Mouse (Mus musculus) heart, adult 18-20 months (tissue): ENCODE data around the gene Egr2. TPM values are rescaled to one million over a fixed set of nuclear protein-coding genes. Genes with fewer than 3 reads are reported as not detected.
A peak's percentile ranks its signal among the peaks of the same experiment; 100 is the strongest.

Experiments used
- DNase-seq, 2 experiments: peaks; one replicate each; pipeline ENCODE4 v3.0.0; 2021 to 2022; ENCODE audit warnings: mixed read lengths in 1 of 2
- total RNA-seq, 2 experiments: library from RNA; stranded (reverse); gene quantifications; 2 replicates each; pipeline ENCODE4 v1.2.3; 2021

The Egr2 gene
- total RNA-seq, 2 experiments from 2014 or later: 0.75 to 0.92 TPM

DNA sequence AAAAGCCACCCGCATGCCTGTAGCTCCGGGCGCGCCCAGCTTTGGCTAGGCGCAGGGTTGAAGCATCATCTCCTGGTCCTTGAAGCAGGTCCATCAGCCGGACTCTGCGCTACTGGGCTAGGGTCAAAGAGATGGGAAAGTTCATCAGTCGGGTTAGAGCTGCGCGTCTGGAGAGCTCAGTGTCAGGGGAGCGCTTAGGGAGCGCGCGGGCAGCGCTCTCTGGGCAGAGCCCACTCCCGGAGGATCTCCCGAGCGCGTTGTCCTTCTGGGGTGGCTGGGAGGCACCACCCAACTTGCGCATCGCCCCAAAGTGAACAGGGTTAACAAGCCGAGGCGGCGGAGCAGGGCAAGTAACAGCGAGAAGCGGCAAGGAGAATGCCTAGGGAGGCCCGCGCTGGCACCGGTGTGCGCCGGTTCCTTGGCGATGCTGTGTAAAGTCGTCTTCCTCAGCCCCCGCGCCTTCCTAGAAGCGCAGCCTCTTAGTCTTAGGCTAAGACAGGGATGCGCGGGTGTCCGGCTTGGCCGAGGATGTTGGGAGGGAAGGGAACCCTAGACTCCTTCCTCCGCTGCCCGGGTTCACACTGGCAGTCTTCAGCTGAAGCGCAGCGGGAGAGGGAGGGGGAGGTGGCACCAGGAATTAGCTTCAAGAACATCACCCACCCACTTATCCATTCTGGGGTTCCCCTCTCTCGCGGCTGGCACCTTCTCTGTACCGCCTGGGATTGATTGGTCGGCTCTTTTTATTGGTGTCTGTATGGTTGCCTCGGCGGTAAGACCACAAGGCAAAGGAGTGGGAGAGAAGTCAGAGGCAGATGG is 3.5 kb downstream of the Egr2 start:
- peak in 1 of 2 experiments; percentile 38 for DNase-seq

DNA sequence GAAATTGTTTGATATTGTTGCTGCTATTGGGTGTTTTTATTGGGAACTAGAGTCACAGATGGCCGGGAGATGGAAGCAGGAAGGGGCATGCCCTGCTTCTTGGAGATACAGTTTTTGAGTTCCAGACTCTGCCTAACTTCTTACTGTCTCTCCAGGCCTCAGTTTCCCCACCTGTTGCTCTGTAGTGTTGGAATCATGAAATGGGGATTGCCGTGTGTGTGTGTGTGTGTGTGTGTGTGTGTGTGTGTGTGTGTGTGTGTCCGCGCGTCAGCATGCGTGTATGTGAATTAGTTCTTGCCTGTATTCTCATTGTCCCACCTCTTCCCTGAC is 4.1 kb downstream of the Egr2 start:
- DNase-seq: no peak

DNA sequence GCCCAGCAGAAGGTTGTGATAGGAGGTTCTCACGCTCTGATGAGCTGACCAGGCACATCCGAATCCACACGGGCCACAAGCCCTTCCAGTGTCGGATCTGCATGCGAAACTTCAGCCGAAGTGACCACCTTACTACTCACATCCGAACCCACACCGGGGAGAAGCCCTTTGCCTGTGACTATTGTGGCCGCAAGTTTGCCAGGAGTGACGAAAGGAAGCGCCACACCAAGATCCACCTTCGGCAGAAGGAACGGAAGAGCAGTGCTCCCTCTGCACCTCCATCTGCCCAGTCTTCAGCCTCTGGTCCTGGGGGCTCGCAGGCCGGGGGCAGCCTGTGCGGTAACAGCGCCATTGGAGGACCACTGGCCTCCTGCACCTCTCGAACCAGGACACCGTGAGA is 5.3 kb downstream of the Egr2 start:
- no peak for DNase-seq

DNA sequence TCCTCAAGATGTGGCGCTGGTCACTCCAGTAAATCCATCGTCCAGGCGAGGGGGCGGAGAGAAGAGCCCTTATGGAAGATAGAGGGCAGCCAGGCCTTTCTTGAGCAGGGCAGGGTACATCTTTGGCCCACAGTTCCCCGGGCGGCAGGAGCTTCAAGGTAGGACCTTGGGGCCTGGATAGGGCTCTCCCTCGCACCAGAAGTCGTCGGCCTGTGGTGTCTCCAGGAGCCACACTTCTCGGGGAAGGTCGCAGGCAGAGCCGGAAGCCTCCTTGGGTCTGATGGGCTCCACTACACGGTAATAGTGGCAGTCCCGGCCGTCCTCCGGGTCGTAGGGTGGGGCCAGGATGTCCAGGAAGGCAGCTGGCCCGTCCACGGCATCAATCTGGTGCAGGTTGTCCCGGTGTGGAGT is 12.6 kb downstream of the Egr2 start:
- peak in 1 of 2 experiments; percentile 18 for DNase-seq

DNA sequence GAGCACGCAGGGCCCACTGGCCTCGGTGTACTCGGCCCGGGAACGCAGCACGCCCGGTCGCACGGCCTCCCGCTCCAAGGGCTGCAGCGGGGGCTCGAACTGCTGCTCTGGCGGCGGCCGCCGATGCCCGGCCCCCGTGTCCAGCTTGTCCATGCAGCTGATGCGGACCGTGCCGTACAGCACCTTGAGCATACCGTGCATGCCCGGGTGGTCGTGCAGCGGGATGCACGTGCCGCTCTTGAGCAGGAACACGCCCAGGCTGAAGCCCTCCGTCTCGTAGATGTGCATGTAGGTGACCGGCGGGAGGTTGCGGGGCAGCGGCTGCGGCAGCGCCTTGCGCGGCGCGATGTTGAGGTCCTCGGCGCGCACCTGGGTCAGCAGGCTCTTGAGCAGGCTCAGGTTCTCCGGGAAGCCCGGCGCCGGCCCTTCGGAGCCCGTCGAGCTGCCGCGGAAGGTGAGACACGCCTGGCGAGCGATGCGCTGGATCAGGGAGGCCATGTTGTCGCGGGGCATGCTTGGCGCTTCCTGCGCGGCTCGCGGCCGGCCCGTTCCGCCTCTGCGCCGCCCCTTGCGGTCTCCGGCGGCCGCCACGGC is 13.1 kb downstream of the Egr2 start:
- DNase-seq: peak in 1 of 2 experiments; percentile 65

DNA sequence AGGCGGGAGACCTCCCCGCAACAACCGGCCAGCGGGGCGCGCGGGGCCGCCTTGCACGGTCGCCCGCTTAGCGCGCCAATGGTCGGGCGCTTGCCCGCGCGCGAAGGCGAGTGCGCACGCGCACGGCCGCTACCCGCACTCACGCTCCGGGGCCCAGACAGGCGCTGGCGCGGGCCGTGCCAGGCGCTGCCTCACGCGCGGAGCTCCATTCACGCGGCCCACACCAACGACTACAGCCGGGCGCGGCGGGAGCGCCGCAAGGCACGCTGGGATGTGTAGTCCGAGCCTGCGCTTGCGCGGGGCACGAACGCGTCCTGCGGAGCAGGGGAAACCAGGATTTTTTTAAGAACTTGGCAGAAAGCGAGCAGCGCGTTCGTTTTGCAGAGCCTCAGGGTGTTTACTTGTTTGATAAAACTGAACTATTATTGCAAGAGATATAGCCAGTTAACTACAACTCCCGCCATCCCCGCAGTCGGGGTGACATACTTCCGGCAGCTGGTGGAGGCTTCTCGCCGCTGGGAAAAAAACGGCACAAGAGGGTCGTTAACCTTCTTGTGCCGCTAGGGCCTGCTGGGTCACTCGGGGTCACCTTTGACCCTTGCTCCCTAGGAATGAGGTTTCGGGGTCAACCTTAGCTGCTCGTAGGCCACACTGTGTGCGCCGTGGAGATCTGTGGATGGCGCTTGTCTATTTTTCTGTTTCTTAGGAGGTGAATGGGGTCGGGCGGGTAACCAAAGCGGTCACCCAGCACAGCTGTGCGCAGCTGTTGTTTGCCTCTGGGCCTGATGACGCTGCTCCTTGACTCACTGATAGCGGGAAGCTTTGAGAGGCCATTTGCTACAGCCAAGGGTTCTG is 13.8 kb downstream of the Egr2 start, which contains the start of gene Ado:
TSS of gene Ado (minus strand) at position 79 of the 855 bp plus-strand sequence.
- DNase-seq: peak; percentile 91 to 93

DNA sequence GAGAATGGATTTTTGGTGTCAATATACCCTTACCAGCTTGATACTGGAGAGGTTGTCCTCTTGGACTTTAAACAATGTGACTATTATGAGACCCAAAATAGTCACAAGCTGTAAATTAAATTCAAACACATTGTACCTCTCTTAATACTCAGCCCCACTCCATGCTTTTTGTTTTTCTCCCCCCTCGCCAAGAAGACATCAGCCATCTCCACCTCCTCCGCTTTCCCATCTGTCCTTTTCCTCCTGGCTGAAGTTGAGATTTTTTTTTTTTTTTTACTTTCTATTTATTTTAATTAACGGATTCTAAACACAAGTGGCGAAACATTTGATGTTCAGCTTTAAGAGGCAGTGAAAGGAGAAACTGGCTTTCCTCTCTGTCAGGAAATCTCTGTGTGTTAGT is 22.8 kb downstream of the Egr2 start:
- no peak for DNase-seq

DNA sequence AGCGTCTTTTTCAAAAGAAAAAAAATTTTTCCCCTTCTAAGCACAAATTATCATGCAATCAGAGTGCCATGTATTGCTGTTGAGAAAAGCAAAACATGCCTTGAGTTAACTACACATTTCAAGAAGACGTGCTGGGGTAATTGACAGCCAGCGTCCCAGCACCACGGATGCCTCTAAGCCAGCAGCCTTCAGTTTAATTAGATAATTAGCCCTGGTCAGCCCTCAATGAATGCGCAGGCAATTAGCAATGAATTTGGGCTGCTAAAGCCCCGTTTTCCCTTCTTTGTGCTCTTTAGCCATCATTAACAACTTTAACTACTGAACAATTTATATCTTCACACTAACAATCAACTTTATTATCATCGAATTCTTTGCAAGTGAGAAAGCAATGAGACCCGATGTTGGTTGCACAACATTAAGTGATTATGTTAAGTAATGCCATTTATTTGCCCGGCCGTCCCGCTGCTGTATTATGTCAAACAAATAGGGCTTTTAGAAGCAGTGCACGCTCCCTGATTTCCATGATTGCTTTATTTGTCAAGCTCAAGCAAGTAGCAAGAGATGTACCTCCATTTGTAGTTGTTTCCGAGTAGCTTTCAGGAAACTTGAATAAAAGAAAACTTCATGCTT is 24.6 kb downstream of the Egr2 start:
- no peak for DNase-seq

DNA sequence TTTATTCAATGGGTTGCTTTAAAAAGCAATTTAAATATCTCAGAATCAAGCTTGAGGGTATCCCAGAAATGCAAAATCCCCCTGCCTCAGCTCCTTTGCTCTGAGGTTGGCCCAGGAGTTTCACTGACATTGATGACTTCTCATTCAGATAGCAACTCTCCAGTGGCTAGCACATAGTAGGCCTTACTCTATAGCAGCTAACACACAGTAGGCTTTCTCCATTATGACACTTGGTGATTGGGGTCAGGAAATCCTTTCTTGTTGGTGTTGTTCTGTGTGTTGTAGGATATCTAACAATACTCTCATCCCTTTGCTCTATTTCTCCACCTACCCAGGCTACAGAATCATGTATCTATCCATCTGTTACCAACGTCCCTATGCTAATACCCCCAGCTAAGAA is 25.9 kb downstream of the Egr2 start:
- no peak for DNase-seq

DNA sequence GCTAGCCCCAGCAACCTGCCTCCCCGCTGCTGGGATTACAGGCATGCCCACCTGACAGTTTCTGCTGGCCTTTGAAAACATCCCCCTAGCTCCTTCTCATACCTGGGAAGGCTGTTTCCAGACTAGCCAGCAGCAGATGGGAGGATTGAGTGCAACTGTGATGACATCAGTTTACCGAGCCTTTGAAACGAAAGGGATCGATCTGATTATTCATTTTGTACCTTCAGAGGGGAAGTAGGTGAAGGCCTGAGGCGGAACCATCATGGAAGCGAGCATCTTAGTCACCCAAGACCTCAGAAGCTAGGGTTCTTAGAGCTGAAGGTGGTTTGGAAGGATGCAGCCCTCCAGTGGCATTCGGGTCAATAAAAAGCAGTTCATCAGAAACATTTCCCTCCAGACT is 29.2 kb downstream of the Egr2 start:
- no peak for DNase-seq

DNA sequence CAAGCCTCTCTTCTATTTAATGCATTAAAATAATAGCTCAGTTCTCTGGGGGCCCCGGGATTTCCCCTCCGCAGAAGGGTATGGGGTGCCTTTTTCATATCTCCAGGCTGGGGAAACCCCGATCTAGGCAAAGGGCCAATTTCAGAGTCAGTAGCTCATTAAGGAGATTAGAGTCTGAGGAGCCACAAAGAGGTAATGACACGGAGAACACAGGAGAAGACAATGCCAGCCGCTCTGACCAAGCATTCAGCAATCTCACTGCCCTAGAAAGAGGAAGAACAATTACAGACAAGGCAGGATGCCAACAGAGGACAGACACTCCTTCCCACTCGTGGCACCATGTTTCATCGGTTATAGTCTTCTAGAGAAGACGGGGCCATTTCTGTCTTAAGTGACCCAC is 30.8 kb downstream of the Egr2 start:
- peak in 1 of 2 experiments; percentile 15 for DNase-seq

DNA sequence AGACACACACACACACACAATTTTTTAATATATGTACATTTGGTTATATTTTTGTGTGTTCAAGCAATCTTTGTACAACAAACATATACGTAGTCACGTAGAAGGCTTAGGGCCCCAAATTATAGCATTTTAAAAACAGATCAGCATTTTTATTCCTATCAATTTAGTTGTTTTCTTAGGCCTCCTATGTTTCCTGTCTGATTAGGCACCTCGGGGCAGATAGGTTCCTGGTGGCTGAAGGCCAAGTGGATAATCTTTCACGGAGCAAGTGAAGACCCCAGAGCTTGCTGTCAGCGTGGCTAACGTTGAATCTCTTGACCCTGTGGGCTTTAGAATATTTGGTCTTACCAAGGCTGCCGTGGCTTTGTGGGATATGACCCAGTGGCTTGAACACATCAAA is 34.3 kb downstream of the Egr2 start:
- no peak for DNase-seq

DNA sequence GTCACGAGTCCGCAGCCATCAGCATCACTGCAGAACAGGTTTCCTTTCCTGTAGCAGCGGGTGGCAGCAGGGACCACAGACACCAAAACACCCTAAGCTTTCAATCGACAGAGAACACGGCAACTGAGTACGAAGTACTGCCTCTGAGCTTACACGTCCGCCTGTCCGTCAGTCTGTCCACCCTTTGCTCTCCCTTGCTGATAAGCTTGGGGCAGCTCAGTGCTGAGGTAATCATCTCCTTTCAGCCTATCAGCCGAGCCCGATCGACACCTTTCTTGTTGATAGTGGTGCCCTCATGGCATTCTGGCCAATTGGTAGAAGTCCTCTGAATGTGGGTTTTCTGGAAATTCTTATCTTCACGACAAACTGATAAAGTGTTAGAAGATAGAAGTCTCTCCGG is 36.2 kb downstream of the Egr2 start:
- DNase-seq: no peak

DNA sequence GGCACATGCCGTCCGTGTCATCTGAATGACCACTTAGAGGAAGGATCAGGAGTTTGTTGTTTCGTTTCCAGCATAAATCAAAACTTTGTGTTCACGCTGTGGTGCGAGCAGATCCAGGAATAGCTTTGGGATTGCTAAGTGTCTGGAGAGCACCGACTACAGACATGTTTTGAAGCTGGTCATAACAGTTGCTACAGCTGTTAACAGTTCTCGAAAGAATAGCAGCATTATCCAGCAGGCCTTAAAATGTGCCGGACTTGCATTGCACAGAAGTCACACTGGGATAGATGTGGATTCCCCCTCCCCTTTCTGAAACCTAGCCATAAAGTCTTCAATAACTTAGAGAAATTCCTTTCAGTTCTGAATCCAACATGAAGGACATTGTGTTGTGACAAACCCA is 38.0 kb downstream of the Egr2 start:
- DNase-seq: no peak

DNA sequence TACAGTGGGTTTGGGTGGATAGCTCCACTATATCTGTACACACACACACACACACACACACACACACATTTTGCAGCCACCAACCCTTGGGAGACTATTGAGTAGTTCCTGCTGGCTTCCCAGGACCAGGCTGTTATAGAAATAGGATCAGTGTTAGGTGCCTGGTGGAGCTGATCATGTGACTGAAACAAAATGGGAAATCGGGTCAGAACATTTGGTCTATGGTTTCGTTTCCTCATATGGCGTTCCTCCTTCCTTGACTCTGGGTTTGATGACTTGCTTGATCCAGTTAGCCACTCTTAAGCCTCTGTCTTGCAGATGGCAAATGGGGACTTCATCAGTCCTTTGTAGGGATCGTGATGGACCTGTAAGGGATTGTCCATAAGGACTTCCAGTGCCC is 44.6 kb downstream of the Egr2 start:
- peak in 1 of 2 experiments; percentile 40 for DNase-seq

DNA sequence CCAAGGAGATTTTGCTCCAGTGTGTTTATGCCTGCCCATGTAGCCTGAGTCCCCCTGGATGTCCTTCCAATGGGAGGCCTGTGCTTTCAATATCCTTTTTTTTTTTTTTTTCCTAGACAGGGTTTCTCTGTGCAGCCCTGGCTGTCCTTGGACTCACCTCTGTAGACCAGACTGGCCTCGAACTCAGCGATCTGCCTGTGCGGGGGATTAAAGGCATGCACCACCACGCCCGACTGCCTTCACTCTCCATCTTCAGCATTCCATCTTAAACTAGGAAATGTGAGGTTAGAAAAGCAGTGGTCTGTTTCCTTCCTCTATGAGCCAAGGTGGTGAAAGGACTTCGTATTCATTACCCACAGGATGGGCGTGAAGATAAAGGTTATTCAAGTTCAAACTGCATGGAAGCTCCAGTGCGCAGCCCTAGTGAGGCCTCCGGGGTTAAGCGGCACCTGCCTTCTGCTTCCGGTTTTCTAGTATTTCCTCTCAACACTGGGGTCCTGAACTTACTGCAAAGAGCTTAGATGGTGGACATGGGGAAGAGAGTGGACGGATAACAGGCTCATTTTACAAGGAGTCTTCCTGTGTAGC is 46.5 kb downstream of the Egr2 start:
- peak in 1 of 2 experiments; percentile 7 for DNase-seq

DNA sequence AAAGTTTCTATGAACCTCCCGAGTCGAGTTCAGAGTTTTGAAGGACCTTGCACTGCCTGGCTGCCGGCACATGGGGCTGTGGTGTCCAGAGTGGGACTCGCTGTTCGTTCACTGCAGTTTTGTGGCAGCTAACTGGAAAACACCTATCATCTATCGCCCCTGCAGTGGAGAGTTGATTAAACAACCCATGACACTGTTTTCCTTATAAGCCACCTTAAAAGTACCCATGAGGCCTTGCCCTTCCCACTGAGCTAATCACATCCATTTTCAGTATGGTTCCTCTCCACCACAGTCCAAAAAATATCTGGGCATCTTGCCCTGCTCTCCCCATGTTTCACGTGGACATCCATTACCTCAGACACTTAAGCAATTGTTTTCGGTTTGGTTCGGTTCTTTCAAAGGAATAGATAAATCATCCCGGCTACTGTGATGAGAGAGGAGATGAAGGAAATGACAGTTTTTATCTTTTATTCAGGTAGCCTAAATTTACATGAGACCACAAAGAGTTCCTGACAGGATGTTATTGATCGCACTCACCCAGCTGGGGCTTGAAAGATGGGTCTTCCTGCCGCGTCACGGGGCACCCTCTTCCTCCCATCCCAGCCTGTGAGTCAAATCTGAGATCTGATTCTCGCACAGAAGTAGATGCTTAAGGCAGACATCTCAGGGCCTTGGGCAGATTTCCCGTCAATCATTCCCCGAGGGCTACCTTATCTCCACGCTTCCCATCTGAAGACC is 50.8 kb downstream of the Egr2 start:
- no peak for DNase-seq
